Mouse (Mus musculus): ENCODE results near the gene Adam21. TPM values are rescaled to one million over a fixed set of nuclear protein-coding genes. Genes with fewer than 3 reads are reported as not detected.

Adam21 gene
- not detected for polyA plus RNA-seq (2014; fragmentation: Illumina TruSeq; extraction: RNeasy Lipid Tissue Mini Kit (QIAGEN cat#74804); ENCODE audit: low read depth, low replicate concordance)

GRCm38 (mm10) chr12:81568374-81568773 is at the start of gene Adam21:
Gene Adam21, minus strand, starts transcription at chr12:81568474.

GRCm38 (mm10) chr12:81594902-81595671 is 26.8 kb upstream of the Adam21 start, which contains the start of gene Med6:
Gene Med6, minus strand, starts transcription at chr12:81595008.

GRCm38 (mm10) chr12:81532316-81533028 is 35.8 kb downstream of the Adam21 start, which contains the start of the genes Gm20498 and Synj2bp:
Gene Gm20498, minus strand, starts transcription at chr12:81532905.
Gene Synj2bp, minus strand, starts transcription at chr12:81532911.

Other genes starting within 250 kb of the Adam21 start
- not detected for gene Slc8a3, start 235.3 kb downstream of the Adam21 start, polyA plus RNA-seq (2014; fragmentation: Illumina TruSeq; extraction: RNeasy Lipid Tissue Mini Kit (QIAGEN cat#74804); ENCODE audit: low read depth, low replicate concordance)
- gene Gm4787, start 189.0 kb downstream of the Adam21 start, polyA plus RNA-seq (2014; fragmentation: Illumina TruSeq; extraction: RNeasy Lipid Tissue Mini Kit (QIAGEN cat#74804); ENCODE audit: low read depth, low replicate concordance) = 0.42 TPM
- gene Adam4, start 146.5 kb downstream of the Adam21 start, polyA plus RNA-seq (2014; fragmentation: Illumina TruSeq; extraction: RNeasy Lipid Tissue Mini Kit (QIAGEN cat#74804); ENCODE audit: low read depth, low replicate concordance) = 0.34 TPM
- gene Cox16, start 83.3 kb downstream of the Adam21 start, polyA plus RNA-seq (2014; fragmentation: Illumina TruSeq; extraction: RNeasy Lipid Tissue Mini Kit (QIAGEN cat#74804); ENCODE audit: low read depth, low replicate concordance) = 92.2 TPM
- gene Gm20498, start 35.6 kb downstream of the Adam21 start, polyA plus RNA-seq (2014; fragmentation: Illumina TruSeq; extraction: RNeasy Lipid Tissue Mini Kit (QIAGEN cat#74804); ENCODE audit: low read depth, low replicate concordance) = 18.7 TPM
- gene Synj2bp, start 35.6 kb downstream of the Adam21 start, polyA plus RNA-seq (2014; fragmentation: Illumina TruSeq; extraction: RNeasy Lipid Tissue Mini Kit (QIAGEN cat#74804); ENCODE audit: low read depth, low replicate concordance) = 41.5 TPM
- gene Med6, start 26.5 kb upstream of the Adam21 start, polyA plus RNA-seq (2014; fragmentation: Illumina TruSeq; extraction: RNeasy Lipid Tissue Mini Kit (QIAGEN cat#74804); ENCODE audit: low read depth, low replicate concordance) = 17.5 TPM
- 2.4 TPM for gene Ttc9, start 62.8 kb upstream of the Adam21 start, polyA plus RNA-seq (2014; fragmentation: Illumina TruSeq; extraction: RNeasy Lipid Tissue Mini Kit (QIAGEN cat#74804); ENCODE audit: low read depth, low replicate concordance)
- 0.08 TPM for gene Map3k9, start 212.7 kb upstream of the Adam21 start, polyA plus RNA-seq (2014; fragmentation: Illumina TruSeq; extraction: RNeasy Lipid Tissue Mini Kit (QIAGEN cat#74804); ENCODE audit: low read depth, low replicate concordance)